Mouse (Mus musculus) T-cell, adult 2 months (primary cell): ENCODE measurements around the gene Olfr1022.

ENCODE experiments used
- DNase-seq: peaks from one replicate; pipeline ENCODE4 v3.0.0; 2022; ENCODE audit warnings: low spot score

Gene Olfr1022

GRCm38 (mm10) chr2:85868294-85868693 lies at the start of gene Olfr1022:
Olfr1022 (plus strand) TSS chr2:85868594.
- DNase-seq: no peak

GRCm38 (mm10) chr2:85845383-85845782 lies 23.0 kb upstream of the Olfr1022 start, which contains the start of gene Olfr1019:
Olfr1019 (minus strand) TSS chr2:85845483.
- DNase-seq: no peak

GRCm38 (mm10) chr2:85846730-85847129 lies 21.7 kb upstream of the Olfr1022 start, which contains the start of gene Olfr1020:
Olfr1020 (plus strand) TSS chr2:85847030.
- DNase-seq: no peak

GRCm38 (mm10) chr2:85885340-85885739 lies 16.9 kb downstream of the Olfr1022 start, which contains the start of gene Olfr1023:
Olfr1023 (plus strand) TSS chr2:85885640.
- no peak for DNase-seq

GRCm38 (mm10) chr2:85904952-85905351 lies 36.6 kb downstream of the Olfr1022 start, which contains the start of gene Olfr1024:
Olfr1024 (minus strand) TSS chr2:85905052.
- DNase-seq: no peak

- DNase-seq: no peak
Measured at GRCm38 (mm10) chr2:85913197-85913596, 44.8 kb downstream of the Olfr1022 start.

GRCm38 (mm10) chr2:85914893-85915292 lies 46.5 kb downstream of the Olfr1022 start, which contains the start of gene Olfr1025-ps1:
Olfr1025-ps1 (plus strand) TSS chr2:85915193.
- DNase-seq: no peak
